Mouse (Mus musculus) CH12F3 (cell line): ENCODE results near the gene C1qtnf4.

Experiments used
- in situ Hi-C: fragments of 300-500 bp; cut with MboI; formaldehyde crosslinking; loops from 2 replicates; pipeline ENCODE4 v1.14.3; 2020; ENCODE audit warnings: low sequenced_read_pairs

Gene C1qtnf4

GRCm38 (mm10) chr2:90922636-90923035 lies 37.0 kb downstream of the C1qtnf4 start:
- in situ Hi-C loops: no loop called here

- in situ Hi-C loops: no loop called here
These were observed 42.9 kb downstream of the C1qtnf4 start for GRCm38 (mm10) chr2:90928566-90928965.

GRCm38 (mm10) chr2:90931829-90932228 lies 46.2 kb downstream of the C1qtnf4 start:
- in situ Hi-C loops: no loop called here

GRCm38 (mm10) chr2:90932273-90932672 lies 46.6 kb downstream of the C1qtnf4 start:
- in situ Hi-C loops: no loop called here

GRCm38 (mm10) chr2:90938362-90938761 lies 52.7 kb downstream of the C1qtnf4 start:
- in situ Hi-C loops: no loop called here

- in situ Hi-C loops: no loop called here
These were observed 54.1 kb downstream of the C1qtnf4 start for GRCm38 (mm10) chr2:90939750-90940149.
